Mouse (Mus musculus) myocyte (in vitro differentiated cells): ENCODE measurements around the gene Gm28038.

Experiments
- E2F4 ChIP-seq: IDR thresholded peaks from one replicate; pipeline ENCODE4 v1.6.1; 2011; ENCODE audit warnings: mild to moderate bottlenecking, control low read depth, moderate library complexity; ENCODE audit not compliant: insufficient read depth
- MAX ChIP-seq: IDR thresholded peaks from one replicate; pipeline ENCODE4 v1.6.1; 2011; ENCODE audit warnings: low read depth, mild to moderate bottlenecking, control low read depth
- MYOD1 ChIP-seq, 3 experiments: IDR thresholded peaks; one replicate each; pipeline ENCODE4 v1.6.1; 2011; ENCODE audit warnings: control low read depth in 2 of 3, low read depth in 2 of 3, mild to moderate bottlenecking in 2 of 3, moderate library complexity in 1 of 3; ENCODE audit not compliant: insufficient read length in 2 of 3, control insufficient read depth in 1 of 3
- MYOG ChIP-seq, 3 experiments: IDR thresholded peaks; one replicate each; pipeline ENCODE4 v1.6.1; 2011; ENCODE audit warnings: control low read depth in 2 of 3, low read depth in 2 of 3, mild to moderate bottlenecking in 2 of 3; ENCODE audit not compliant: insufficient read length in 2 of 3, control insufficient read depth in 1 of 3, insufficient read depth in 1 of 3
- POLR2A ChIP-seq: IDR thresholded peaks from one replicate; pipeline ENCODE4 v1.6.1; 2011; ENCODE audit warnings: low read depth, mild to moderate bottlenecking, control low read depth, moderate library complexity; ENCODE audit not compliant: insufficient read length
- POLR2AphosphoS2 ChIP-seq: IDR thresholded peaks from one replicate; pipeline ENCODE4 v1.6.1; 2011; ENCODE audit warnings: low read depth, control low read depth; ENCODE audit not compliant: insufficient read length
- SRF ChIP-seq: IDR thresholded peaks from one replicate; pipeline ENCODE4 v1.6.1; 2011; ENCODE audit warnings: low read depth; ENCODE audit not compliant: control insufficient read depth, insufficient read length
- TCF12 ChIP-seq: IDR thresholded peaks from one replicate; pipeline ENCODE4 v1.6.1; 2011; ENCODE audit warnings: mild to moderate bottlenecking, control low read depth; ENCODE audit not compliant: poor library complexity, insufficient read depth, severe bottlenecking
- TCF3 ChIP-seq: IDR thresholded peaks from one replicate; pipeline ENCODE4 v1.6.1; 2011; ENCODE audit warnings: low read depth, control low read depth; ENCODE audit not compliant: insufficient read length
- USF1 ChIP-seq: IDR thresholded peaks from one replicate; pipeline ENCODE4 v1.6.1; 2011; ENCODE audit warnings: low read depth, mild to moderate bottlenecking, control low read depth, moderate library complexity

- no peak for TF ChIP-seq TCF12
- TF ChIP-seq MYOG (IDR thresholded peaks at IDR 0.05; ENCODE audit: control insufficient read depth in 1 of 3, insufficient read depth in 1 of 3, insufficient read length in 2 of 3, low read depth in 2 of 3), result no peak
- TF ChIP-seq POLR2A, result no peak
- no peak for TF ChIP-seq POLR2AphosphoS2
- TF ChIP-seq SRF, result no peak
- no peak for TF ChIP-seq E2F4
- TF ChIP-seq MYOD1 (IDR thresholded peaks at IDR 0.05; ENCODE audit: control insufficient read depth in 1 of 3, insufficient read length in 2 of 3, low read depth in 2 of 3), result no peak
- TF ChIP-seq MAX, result no peak
- no peak for TF ChIP-seq TCF3
- TF ChIP-seq USF1, result no peak
These were observed 25.2 kb downstream of the Gm28038 start for GRCm38 (mm10) chr2:30306087-30306486.
